Mouse (Mus musculus) CD4-positive, CD25-positive, alpha-beta regulatory T cell, adult 2 months (primary cell): ENCODE measurements around the gene Speer4f2.
"Not testable (repeated sequence)": the region's sequence is repeated elsewhere in the genome, so short reads cannot be mapped to it uniquely, and the experiment has no call there.

Experiments
- DNase-seq: peaks from one replicate; pipeline ENCODE4 v3.0.0-alpha.2; 2012; ENCODE audit warnings: low read depth, low spot score

The Speer4f2 gene

GRCm38 (mm10) chr5:17372880-17373279 lies at the start of gene Speer4f2:
Speer4f2 (plus strand) TSS chr5:17373180.
- not testable (repeated sequence) for DNase-seq

- DNase-seq: no peak
Measured at GRCm38 (mm10) chr5:17328946-17329566, 43.9 kb upstream of the Speer4f2 start.

- DNase-seq: no peak
Measured at GRCm38 (mm10) chr5:17334836-17335235, 38.1 kb upstream of the Speer4f2 start.

GRCm38 (mm10) chr5:17345741-17346140 lies 27.2 kb upstream of the Speer4f2 start:
- DNase-seq: not testable (repeated sequence)

- DNase-seq: no peak
Measured at GRCm38 (mm10) chr5:17359394-17359999, 13.5 kb upstream of the Speer4f2 start.

- peak; percentile 0 for DNase-seq
Measured at GRCm38 (mm10) chr5:17389926-17390325, 16.9 kb downstream of the Speer4f2 start.

GRCm38 (mm10) chr5:17391207-17391606 lies 18.2 kb downstream of the Speer4f2 start:
- no peak for DNase-seq

GRCm38 (mm10) chr5:17400571-17400970 lies 27.6 kb downstream of the Speer4f2 start:
- no peak for DNase-seq

- DNase-seq: no peak
Measured at GRCm38 (mm10) chr5:17401206-17402077, 28.5 kb downstream of the Speer4f2 start.

GRCm38 (mm10) chr5:17402330-17403125 lies 29.5 kb downstream of the Speer4f2 start:
- DNase-seq: no peak

GRCm38 (mm10) chr5:17403584-17403983 lies 30.6 kb downstream of the Speer4f2 start:
- no peak for DNase-seq

- DNase-seq: no peak
Measured at GRCm38 (mm10) chr5:17408924-17409660, 36.1 kb downstream of the Speer4f2 start.

GRCm38 (mm10) chr5:17417201-17417600 lies 44.2 kb downstream of the Speer4f2 start:
- no peak for DNase-seq

- no peak for DNase-seq
Measured at GRCm38 (mm10) chr5:17419215-17419820, 46.3 kb downstream of the Speer4f2 start.

GRCm38 (mm10) chr5:17419921-17420320 lies 46.9 kb downstream of the Speer4f2 start:
- no peak for DNase-seq

GRCm38 (mm10) chr5:17422225-17422624 lies 49.2 kb downstream of the Speer4f2 start:
- no peak for DNase-seq

GRCm38 (mm10) chr5:17426930-17427329 lies 54.0 kb downstream of the Speer4f2 start:
- no peak for DNase-seq
